ENCODE assay signal across 27 mouse cellular contexts in the genomic region with DNA sequence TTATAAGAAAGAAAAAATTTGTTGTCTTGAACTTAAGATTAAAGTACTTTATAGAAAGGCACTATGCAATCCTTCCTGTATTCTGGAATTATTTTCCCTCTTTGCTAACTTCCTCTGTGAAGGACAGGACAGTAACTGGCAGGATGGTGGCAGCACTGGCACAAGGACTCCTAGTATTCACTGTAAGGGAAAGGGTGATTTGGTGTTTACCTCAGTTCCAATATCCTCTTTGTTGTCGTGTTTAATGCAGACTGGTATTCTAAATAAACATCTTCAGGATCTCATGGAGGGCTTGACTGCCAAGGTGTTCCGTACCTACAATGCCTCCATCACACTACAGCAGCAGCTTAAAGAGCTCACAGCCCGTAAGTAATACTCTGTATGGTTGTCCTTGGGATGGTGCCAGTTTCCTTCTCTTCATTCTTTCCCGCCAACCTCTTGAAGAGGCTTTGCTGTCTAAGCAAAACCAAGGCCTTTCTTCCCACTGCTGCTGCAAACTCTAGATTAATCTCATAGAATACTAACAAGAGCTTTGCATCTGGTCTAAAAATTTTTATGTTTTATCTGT. TPM values are rescaled to one million over a fixed set of nuclear protein-coding genes. Genes with fewer than 3 reads are reported as not detected.
A peak's percentile ranks its signal among the peaks of the same experiment; 100 is the strongest.
DNase-seq lines count a peak whose midpoint lies in the region; ATAC-seq and TF ChIP-seq lines count a peak whose summit lies in the region.
"Had no signal": no experiment of that assay in that cellular context is flagged by ENCODE, and none has a peak within 500 bp of the region (broad histone marks: within the 10 kb centered on the region; RNA-seq: fewer than 3 reads in every experiment).

No protein-coding gene starts in this region.

- H3K36me3 ChIP-seq in forebrain, embryonic 12.5 days (replicated peaks): peaks cover 92% of the 10 kb centered on the region
- H3K36me3 ChIP-seq in forebrain, embryonic 11.5 days (ENCODE audit: control insufficient read depth, insufficient read depth, low read length): peaks cover 26% of the 10 kb centered on the region; the same call in 1 of the 2 replicates
- H3K36me3 ChIP-seq in forebrain, embryonic 15.5 days: peaks cover 87% of the 10 kb centered on the region

- WGBS in forebrain, embryonic 12.5 days: 64% methylated on average over 4 of the region's 4 CpGs
- WGBS in forebrain, embryonic 11.5 days: 86% methylated on average over 4 of the region's 4 CpGs
- WGBS in forebrain, embryonic 15.5 days: 30% methylated on average over 4 of the region's 4 CpGs

- ATAC-seq in forebrain, embryonic 12.5 days (ENCODE audit: low FRiP score): peak; percentile 61; the same call in 1 of the 2 replicates
- ATAC-seq in forebrain, embryonic 11.5 days (replicated peaks; ENCODE audit: low FRiP score): no peak
- ATAC-seq in forebrain, embryonic 15.5 days (replicated peaks): peak; percentile 63
- ATAC-seq: intestine, embryonic 16.5 days; lung, postnatal 0 days; Patski had no signal

- peak overlapping the region; percentile 61 for H3K27ac ChIP-seq in forebrain, embryonic 12.5 days
- H3K27ac ChIP-seq in forebrain, embryonic 11.5 days (ENCODE audit: low read depth, low read length): no peak overlapping the region
- peak overlapping the region; percentile 50; the same call in 1 of the 2 replicates for H3K27ac ChIP-seq in layer of hippocampus, adult 2 months
- H3K27ac ChIP-seq in forebrain, embryonic 15.5 days (replicated peaks): peak overlapping the region; percentile 5; the same call in 1 of the 2 replicates
- H3K27ac ChIP-seq: heart, embryonic 10.5 days; heart, embryonic 15.5 days; limb, embryonic 13.5 days; liver, embryonic 13.5 days; macrophage; neural tube, embryonic 15.5 days; stomach, embryonic 15.5 days had no signal

- no peak overlapping the region for H3K4me3 ChIP-seq in forebrain, embryonic 12.5 days (replicated peaks)
- H3K4me3 ChIP-seq in forebrain, embryonic 11.5 days (ENCODE audit: low read depth, low read length): no peak overlapping the region
- H3K4me3 ChIP-seq in layer of hippocampus, adult 2 months: no peak overlapping the region
- no peak overlapping the region for H3K4me3 ChIP-seq in forebrain, embryonic 15.5 days
- H3K4me3 ChIP-seq: heart, embryonic 10.5 days; heart, embryonic 15.5 days; limb, embryonic 13.5 days; liver, embryonic 13.5 days; neural tube, embryonic 15.5 days; stomach, embryonic 15.5 days had no signal

- H3K9me3 ChIP-seq in forebrain, embryonic 12.5 days: no peaks in the 10 kb centered on the region
- no peaks in the 10 kb centered on the region for H3K9me3 ChIP-seq in forebrain, embryonic 11.5 days (ENCODE audit: control insufficient read depth, low read length)
- H3K9me3 ChIP-seq in forebrain, embryonic 15.5 days: no peaks in the 10 kb centered on the region
- H3K9me3 ChIP-seq: heart, embryonic 10.5 days; heart, embryonic 15.5 days; limb, embryonic 13.5 days; liver, embryonic 13.5 days; neural tube, embryonic 15.5 days; stomach, embryonic 15.5 days had no signal

- H3K27me3 ChIP-seq in forebrain, embryonic 12.5 days: no peaks in the 10 kb centered on the region
- H3K27me3 ChIP-seq in forebrain, embryonic 11.5 days (ENCODE audit: control insufficient read depth, insufficient read depth, low read length): no peaks in the 10 kb centered on the region
- no peaks in the 10 kb centered on the region for H3K27me3 ChIP-seq in forebrain, embryonic 15.5 days
- H3K27me3 ChIP-seq: heart, embryonic 15.5 days; limb, embryonic 13.5 days; liver, embryonic 13.5 days; neural tube, embryonic 15.5 days; Patski; stomach, embryonic 15.5 days had no signal

- no peak overlapping the region for H3K9ac ChIP-seq in forebrain, embryonic 12.5 days
- no peak overlapping the region for H3K9ac ChIP-seq in forebrain, embryonic 11.5 days (ENCODE audit: low read length)
- no peak overlapping the region for H3K9ac ChIP-seq in forebrain, embryonic 15.5 days (replicated peaks)
- H3K9ac ChIP-seq: heart, embryonic 15.5 days; limb, embryonic 13.5 days; liver, embryonic 13.5 days; neural tube, embryonic 15.5 days; stomach, embryonic 15.5 days had no signal

- no peak overlapping the region for H3K4me2 ChIP-seq in forebrain, embryonic 12.5 days
- no peak overlapping the region for H3K4me2 ChIP-seq in forebrain, embryonic 11.5 days (ENCODE audit: low read depth, low read length, severe bottlenecking)
- no peak overlapping the region for H3K4me2 ChIP-seq in forebrain, embryonic 15.5 days (replicated peaks)
- H3K4me2 ChIP-seq: heart, embryonic 15.5 days; limb, embryonic 13.5 days; liver, embryonic 13.5 days; neural tube, embryonic 15.5 days; stomach, embryonic 15.5 days had no signal

- H3K4me1 ChIP-seq in forebrain, embryonic 12.5 days: no peaks in the 10 kb centered on the region
- no peaks in the 10 kb centered on the region; the same call in 1 of the 2 replicates for H3K4me1 ChIP-seq in forebrain, embryonic 11.5 days (replicated peaks; ENCODE audit: control insufficient read depth, insufficient read depth, low read length)
- H3K4me1 ChIP-seq in forebrain, embryonic 15.5 days: peaks cover 4% of the 10 kb centered on the region
- H3K4me1 ChIP-seq: heart, embryonic 10.5 days; heart, embryonic 15.5 days; limb, embryonic 13.5 days; liver, embryonic 13.5 days; neural tube, embryonic 15.5 days; stomach, embryonic 15.5 days had no signal

- TF ChIP-seq POLR2A in brain, embryonic 14.5 days (IDR thresholded peaks at IDR 0.05; ENCODE audit: borderline replicate concordance, extremely low read depth, insufficient read depth, insufficient read length, poor library complexity, severe bottlenecking): no peak

- peak; percentile 32 for TF ChIP-seq CTCF in layer of hippocampus, adult 2 months (conservative IDR thresholded peaks at IDR 0.05)
- TF ChIP-seq CTCF in brain, embryonic 14.5 days (IDR thresholded peaks at IDR 0.05; ENCODE audit: borderline replicate concordance, extremely low read depth, insufficient read depth, insufficient read length): peak; percentile 3; the same call in 1 of the 2 replicates

- no peak for DNase-seq in forebrain, embryonic 11.5 days (ENCODE audit: low spot score)
- DNase-seq in layer of hippocampus, adult 2 months (ENCODE audit: low spot score in 2 of 2): no peak
- DNase-seq in layer of hippocampus, adult 9-10 months (ENCODE audit: low spot score): no peak
- peak; percentile 84 for DNase-seq in brain, embryonic 14.5 days (ENCODE audit: low read depth)
- DNase-seq in frontal cortex, adult 2 months (ENCODE audit: extremely low spot score in 1 of 2, low spot score in 1 of 2): no peak
- DNase-seq: adrenal gland, postnatal 25 days; cerebellum, adult 2 months; cerebellum, postnatal 14 days; gastrocnemius, postnatal 10 days; kidney, adult 9 months; layer of hippocampus, postnatal 36 days; liver, embryonic 13.5 days; lung, adult 18-20 months; midbrain, embryonic 14.5 days; retina, postnatal 1 day; right cerebral cortex, postnatal 25 days had no signal

RNA-seq across cellular contexts. Expression of a gene that starts 15.6 kb away (rescaled TPM):
- polyA plus RNA-seq in forebrain, embryonic 12.5 days (2016; fragmentation: Nextera tagmentation; extraction: Ambion mirVana): 91.1 and 100 TPM in 2 replicates
- polyA plus RNA-seq in forebrain, embryonic 11.5 days (2014; fragmentation: Nextera tagmentation; extraction: Ambion mirVana): 80.7 and 80.8 TPM in 2 replicates
- total RNA-seq in layer of hippocampus, adult 2 months (2021): 100 to 1,000 TPM; 103 to 108 TPM
- 158 and 159 TPM in 2 replicates for polyA plus RNA-seq in brain, embryonic 14.5 days (2012; rRNA removed)
- polyA plus RNA-seq in forebrain, embryonic 15.5 days (2015; fragmentation: Nextera tagmentation; extraction: Ambion mirVana): 80.5 and 82.2 TPM in 2 replicates
- 81.3 and 91.3 TPM in 2 replicates for polyA plus RNA-seq in frontal cortex, adult 2 months (2012; rRNA removed)
